ENCODE assay signal across 16 mouse cellular contexts in genomic region chr1:81904056-81904455, GRCm38 (mm10).
DNase-seq lines count a peak whose midpoint lies in the region; ATAC-seq and TF ChIP-seq lines count a peak whose summit lies in the region.
"Had no signal": no experiment of that assay in that cellular context is flagged by ENCODE, and none has a peak within 500 bp of the region (broad histone marks: within the 10 kb centered on the region; RNA-seq: fewer than 3 reads in every experiment).

No protein-coding gene starts in this region.

- WGBS in kidney, embryonic 14.5 days, result 25% methylated on average over 3 of the region's 3 CpGs
- 31% methylated on average over 3 of the region's 3 CpGs for WGBS in intestine, embryonic 16.5 days

- H3K27me3 ChIP-seq in kidney, embryonic 14.5 days (ENCODE audit: control insufficient read depth, insufficient read depth, low read length), result no peaks in the 10 kb centered on the region
- no peaks in the 10 kb centered on the region for H3K27me3 ChIP-seq in intestine, embryonic 16.5 days (replicated peaks; ENCODE audit: control insufficient read depth, insufficient read depth, low read length)
- H3K27me3 ChIP-seq: midbrain, embryonic 12.5 days; neural tube, embryonic 13.5 days had no signal

- peak; percentile 89; the same call in 1 of the 2 replicates for ATAC-seq in kidney, embryonic 14.5 days (ENCODE audit: low FRiP score, low TSS enrichment)
- ATAC-seq in intestine, embryonic 16.5 days, result 0 out of 2 replicates have a peak, but pooled peaks have one; percentile 48

- no peak for TF ChIP-seq CTCF in left cerebral cortex, adult 2 months (IDR thresholded peaks at IDR 0.05)

- no peak for DNase-seq in kidney, adult 8-10 months
- DNase-seq in adipocyte (ENCODE audit: low spot score), result peak; percentile 40
- DNase-seq in lung, postnatal 25 days (ENCODE audit: low spot score), result peak; percentile 4
- no peak for DNase-seq in neural tube, embryonic 10.5 days (ENCODE audit: extremely low spot score, low spot score)
- DNase-seq in left cerebral cortex, adult 2 months (ENCODE audit: extremely low spot score in 1 of 2, low spot score in 2 of 2), result no peak
- no peak for DNase-seq in spleen, postnatal 36 days (ENCODE audit: low spot score in 2 of 2)
- DNase-seq: adrenal gland, postnatal 36 days; cerebellum, adult 18-20 months; heart, adult 2 months; heart, postnatal 36 days; right cerebral cortex, postnatal 14 days had no signal

- intact Hi-C loops in left cerebral cortex, adult 2 months (cut with DNase I), result no loop called here

- no peak overlapping the region for H3K27ac ChIP-seq in kidney, embryonic 14.5 days (ENCODE audit: low read depth, low read length)
- no peak overlapping the region for H3K27ac ChIP-seq in intestine, embryonic 16.5 days (ENCODE audit: low read length)
- no peak overlapping the region for H3K27ac ChIP-seq in left cerebral cortex, adult 2 months
- H3K27ac ChIP-seq: heart, adult 2 months; midbrain, embryonic 12.5 days; neural tube, embryonic 13.5 days had no signal

- H3K9ac ChIP-seq in kidney, embryonic 14.5 days (ENCODE audit: low read depth, low read length), result no peak overlapping the region
- H3K9ac ChIP-seq in intestine, embryonic 16.5 days (ENCODE audit: low read depth, low read length), result no peak overlapping the region
- H3K9ac ChIP-seq: midbrain, embryonic 12.5 days; neural tube, embryonic 13.5 days had no signal

- H3K9me3 ChIP-seq in kidney, embryonic 14.5 days (ENCODE audit: control insufficient read depth, low read length), result no peaks in the 10 kb centered on the region
- no peaks in the 10 kb centered on the region for H3K9me3 ChIP-seq in intestine, embryonic 16.5 days (ENCODE audit: control insufficient read depth, low read length)
- H3K9me3 ChIP-seq: midbrain, embryonic 12.5 days; neural tube, embryonic 13.5 days had no signal

- no peak overlapping the region for H3K4me2 ChIP-seq in kidney, embryonic 14.5 days (replicated peaks; ENCODE audit: low read depth, low read length)
- H3K4me2 ChIP-seq in intestine, embryonic 16.5 days (ENCODE audit: low read depth, low read length), result no peak overlapping the region
- H3K4me2 ChIP-seq: midbrain, embryonic 12.5 days; neural tube, embryonic 13.5 days had no signal

- H3K36me3 ChIP-seq in kidney, embryonic 14.5 days (ENCODE audit: control insufficient read depth, insufficient read depth, low read length), result no peaks in the 10 kb centered on the region
- H3K36me3 ChIP-seq in intestine, embryonic 16.5 days (ENCODE audit: control insufficient read depth, insufficient read depth, low read length), result no peaks in the 10 kb centered on the region
- H3K36me3 ChIP-seq: midbrain, embryonic 12.5 days; neural tube, embryonic 13.5 days had no signal

- no peak overlapping the region for H3K4me3 ChIP-seq in kidney, embryonic 14.5 days (ENCODE audit: low read length)
- no peak overlapping the region for H3K4me3 ChIP-seq in intestine, embryonic 16.5 days (ENCODE audit: low read length)
- no peak overlapping the region for H3K4me3 ChIP-seq in left cerebral cortex, adult 2 months
- H3K4me3 ChIP-seq: erythroblast, embryonic 14.5 days; heart, adult 2 months; midbrain, embryonic 12.5 days; neural tube, embryonic 13.5 days had no signal

- H3K4me1 ChIP-seq in kidney, embryonic 14.5 days (ENCODE audit: control insufficient read depth, insufficient read depth, low read length), result no peaks in the 10 kb centered on the region
- no peaks in the 10 kb centered on the region for H3K4me1 ChIP-seq in intestine, embryonic 16.5 days (ENCODE audit: control insufficient read depth, insufficient read depth, low read length)
- H3K4me1 ChIP-seq: midbrain, embryonic 12.5 days; neural tube, embryonic 13.5 days had no signal

Comparison
In these comparisons a context has a peak if more than half of its experiments do, and no peak if none do; other contexts are left out.
1. DNase-seq: peak in adipocyte (single experiment) and lung, postnatal 25 days (single experiment); none in kidney, adult 8-10 months (0 of 2), neural tube, embryonic 10.5 days (single experiment), left cerebral cortex, adult 2 months (0 of 2) and spleen, postnatal 36 days (0 of 2).